Mouse (Mus musculus) small intestine, adult 2 months (tissue): ENCODE data around the gene Plg.

Experiments
- CTCF ChIP-seq: fragments of 200-500 bp; IDR thresholded peaks from 2 replicates; pipeline ENCODE4 v1.5.1; 2012; ENCODE audit warnings: low read depth, mild to moderate bottlenecking, control low read depth, inconsistent platforms, low read length, moderate library complexity, mixed read lengths; ENCODE audit not compliant: insufficient replicate concordance, insufficient read length; ENCODE audit errors: extremely low read depth
- POLR2A ChIP-seq: fragments of 200-500 bp; IDR thresholded peaks from 2 replicates; pipeline ENCODE4 v1.6.1; 2012; ENCODE audit warnings: low read depth, mild to moderate bottlenecking, control low read depth, inconsistent platforms, low read length, moderate library complexity

GRCm38 (mm10) chr17:12363601-12364425, 14.6 kb upstream of the Plg start:
- no peak for TF ChIP-seq CTCF
- no peak for TF ChIP-seq POLR2A
